Mouse (Mus musculus) myocyte (in vitro differentiated cells): Measurements from ENCODE around the gene Mfn1. TPM values are rescaled to one million over a fixed set of nuclear protein-coding genes. Genes with fewer than 3 reads are reported as not detected.

ENCODE experiments used
- H3K27me3 ChIP-seq: one replicate; pipeline ENCODE4 v1.6.1; 2011; ENCODE audit not compliant: control insufficient read depth, insufficient read depth, insufficient read length
- H3K36me3 ChIP-seq: one replicate; pipeline ENCODE4 v1.6.1; 2011; ENCODE audit not compliant: control insufficient read depth, insufficient read depth
- H3K4me2 ChIP-seq: one replicate; pipeline ENCODE4 v1.6.1; 2011; ENCODE audit warnings: low read depth, control low read depth
- H3K4me3 ChIP-seq: one replicate; pipeline ENCODE4 v1.5.1; 2011; ENCODE audit warnings: mild to moderate bottlenecking, control low read depth, moderate library complexity
- H3K79me2 ChIP-seq: one replicate; pipeline ENCODE4 v1.6.1; 2011; ENCODE audit not compliant: control insufficient read depth, insufficient read depth
- H3ac ChIP-seq: one replicate; pipeline ENCODE4 v1.6.1; 2011; ENCODE audit not compliant: control insufficient read depth, insufficient read length
- CEBPB ChIP-seq: IDR thresholded peaks from 2 replicates; pipeline ENCODE4 v1.6.1; 2011; ENCODE audit warnings: mild to moderate bottlenecking, moderate library complexity; ENCODE audit not compliant: poor library complexity, insufficient read depth, severe bottlenecking
- E2F4 ChIP-seq: IDR thresholded peaks from one replicate; pipeline ENCODE4 v1.6.1; 2011; ENCODE audit warnings: mild to moderate bottlenecking, control low read depth, moderate library complexity; ENCODE audit not compliant: insufficient read depth
- MAX ChIP-seq: IDR thresholded peaks from one replicate; pipeline ENCODE4 v1.6.1; 2011; ENCODE audit warnings: low read depth, mild to moderate bottlenecking, control low read depth
- MYOD1 ChIP-seq, 3 experiments: IDR thresholded peaks; one replicate each; pipeline ENCODE4 v1.6.1; 2011; ENCODE audit warnings: control low read depth in 2 of 3, low read depth in 2 of 3, mild to moderate bottlenecking in 2 of 3, moderate library complexity in 1 of 3; ENCODE audit not compliant: insufficient read length in 2 of 3, control insufficient read depth in 1 of 3
- MYOG ChIP-seq, 3 experiments: IDR thresholded peaks; one replicate each; pipeline ENCODE4 v1.6.1; 2011; ENCODE audit warnings: control low read depth in 2 of 3, low read depth in 2 of 3, mild to moderate bottlenecking in 2 of 3; ENCODE audit not compliant: insufficient read length in 2 of 3, control insufficient read depth in 1 of 3, insufficient read depth in 1 of 3
- POLR2A ChIP-seq: IDR thresholded peaks from one replicate; pipeline ENCODE4 v1.6.1; 2011; ENCODE audit warnings: low read depth, mild to moderate bottlenecking, control low read depth, moderate library complexity; ENCODE audit not compliant: insufficient read length
- POLR2AphosphoS2 ChIP-seq: IDR thresholded peaks from one replicate; pipeline ENCODE4 v1.6.1; 2011; ENCODE audit warnings: low read depth, control low read depth; ENCODE audit not compliant: insufficient read length
- REST ChIP-seq: IDR thresholded peaks from one replicate; pipeline ENCODE4 v1.6.1; 2011; ENCODE audit warnings: mild to moderate bottlenecking, control low read depth, moderate library complexity; ENCODE audit not compliant: insufficient read depth, insufficient read length
- SRF ChIP-seq: IDR thresholded peaks from one replicate; pipeline ENCODE4 v1.6.1; 2011; ENCODE audit warnings: low read depth; ENCODE audit not compliant: control insufficient read depth, insufficient read length
- TCF12 ChIP-seq: IDR thresholded peaks from one replicate; pipeline ENCODE4 v1.6.1; 2011; ENCODE audit warnings: mild to moderate bottlenecking, control low read depth; ENCODE audit not compliant: poor library complexity, insufficient read depth, severe bottlenecking
- TCF3 ChIP-seq: IDR thresholded peaks from one replicate; pipeline ENCODE4 v1.6.1; 2011; ENCODE audit warnings: low read depth, control low read depth; ENCODE audit not compliant: insufficient read length
- USF1 ChIP-seq: IDR thresholded peaks from one replicate; pipeline ENCODE4 v1.6.1; 2011; ENCODE audit warnings: low read depth, mild to moderate bottlenecking, control low read depth, moderate library complexity
- polyA plus RNA-seq: library from polyadenylated mRNA; unstranded; fragments of >200 nt; fragmentation: generic; extraction: Trizol; gene quantifications from one replicate; pipeline ENCODE4 v1.2.1, GENCODE M21; 2012; ENCODE audit warnings: missing spikeins

Mfn1 gene
- polyA plus RNA-seq, 1 experiment = 17.0 TPM

DNA sequence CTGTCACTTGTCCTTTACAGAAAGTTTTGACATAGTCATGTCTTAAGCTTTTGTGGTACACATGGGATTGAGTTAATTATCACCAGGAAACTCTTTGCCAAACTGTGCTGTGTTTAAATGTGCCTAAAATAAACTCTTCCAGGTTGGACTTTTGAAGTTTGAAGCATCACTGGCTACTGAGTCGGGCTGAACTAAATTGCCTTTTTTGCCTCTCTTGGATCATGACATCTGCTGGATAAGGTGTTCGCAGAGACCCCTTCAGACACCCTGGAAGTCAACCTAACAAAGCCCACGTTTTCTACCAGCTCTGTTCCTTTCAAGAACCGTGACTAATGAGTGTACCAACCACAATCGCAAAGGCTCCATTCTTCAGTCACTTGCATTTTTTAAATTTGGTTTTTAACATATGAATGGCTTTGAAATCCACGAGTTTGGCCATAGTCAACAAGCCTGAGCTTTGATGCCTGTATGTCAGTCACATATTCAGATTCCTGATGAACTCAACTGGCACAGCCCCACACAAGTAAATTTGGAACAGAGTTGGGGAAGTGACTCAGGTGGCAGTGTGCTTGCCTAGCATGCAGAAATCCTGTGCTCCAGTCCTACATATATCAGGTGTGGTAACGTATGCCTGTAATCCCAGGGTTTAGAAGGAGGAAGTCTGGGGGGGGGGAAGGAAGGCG, 34.0 kb upstream of the Mfn1 start:
- no peak overlapping the region for H3K4me3 ChIP-seq
- H3K27me3 ChIP-seq = no peaks in the 10 kb centered on the region
- H3K79me2 ChIP-seq = no peaks in the 10 kb centered on the region
- H3K4me2 ChIP-seq = no peak overlapping the region
- H3K36me3 ChIP-seq = no peaks in the 10 kb centered on the region
- H3ac ChIP-seq = no peak overlapping the region
- TF ChIP-seq SRF = no peak
- no peak for TF ChIP-seq REST
- no peak for TF ChIP-seq TCF3
- no peak for TF ChIP-seq E2F4
- no peak for TF ChIP-seq POLR2AphosphoS2
- no peak for TF ChIP-seq MYOD1 (IDR thresholded peaks at IDR 0.05; ENCODE audit: control insufficient read depth in 1 of 3, insufficient read length in 2 of 3, low read depth in 2 of 3)
- no peak for TF ChIP-seq CEBPB

DNA sequence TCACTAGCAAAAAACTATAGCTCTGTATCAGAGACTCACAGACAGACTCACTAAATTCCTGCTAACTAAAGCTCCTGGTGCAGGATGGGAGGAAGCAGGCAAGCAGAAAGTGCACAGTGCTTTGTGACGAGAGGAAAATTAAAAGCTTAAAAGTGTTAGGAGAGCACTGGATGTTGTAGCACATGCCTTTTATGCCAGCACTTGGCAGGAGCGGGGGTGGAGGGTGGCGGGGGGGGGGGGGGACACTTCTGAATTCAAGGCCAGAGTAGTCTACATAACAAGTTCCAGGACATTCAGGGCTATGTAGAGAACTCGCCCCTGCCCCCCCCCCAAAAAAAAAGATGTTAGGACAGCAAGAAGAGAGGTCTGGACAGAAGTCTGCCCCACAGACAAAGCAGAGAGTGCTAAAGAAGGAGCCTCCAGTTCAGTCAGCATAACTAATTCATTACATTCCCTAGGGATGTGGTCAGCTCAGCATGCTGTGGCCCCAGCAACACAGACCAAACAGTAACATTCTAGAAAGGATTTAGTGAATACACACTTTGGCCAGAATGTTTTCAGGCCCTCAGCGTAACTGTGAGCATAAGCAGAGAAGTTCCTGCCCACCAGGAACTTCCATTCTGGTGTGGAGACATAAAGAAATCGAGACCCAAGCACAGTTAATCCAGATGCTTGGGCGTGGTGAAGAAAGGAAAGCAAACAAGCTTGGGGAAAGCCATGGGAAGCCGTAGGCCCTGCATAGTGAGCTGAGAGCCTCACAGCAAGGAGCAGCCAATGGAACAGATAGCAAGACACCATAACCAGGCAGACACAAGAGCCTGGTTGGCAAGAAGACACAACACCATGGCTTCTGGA, 33.2 kb upstream of the Mfn1 start:
- no peak overlapping the region for H3K4me3 ChIP-seq
- H3K27me3 ChIP-seq = no peaks in the 10 kb centered on the region
- TF ChIP-seq SRF (no peak), USF1 (no peak), POLR2A (no peak), MAX (no peak), TCF3 (no peak), POLR2AphosphoS2 (no peak), E2F4 (no peak), MYOD1 (IDR thresholded peaks at IDR 0.05; ENCODE audit: control insufficient read depth in 1 of 3, insufficient read length in 2 of 3, low read depth in 2 of 3) (no peak), REST (no peak), CEBPB (no peak), MYOG (IDR thresholded peaks at IDR 0.05; ENCODE audit: control insufficient read depth in 1 of 3, insufficient read depth in 1 of 3, insufficient read length in 2 of 3, low read depth in 2 of 3) (no peak), TCF12 (no peak)
- no peaks in the 10 kb centered on the region for H3K36me3 ChIP-seq
- no peaks in the 10 kb centered on the region for H3K79me2 ChIP-seq
- peak overlapping the region; percentile 44 for H3K4me2 ChIP-seq
- H3ac ChIP-seq = no peak overlapping the region

DNA sequence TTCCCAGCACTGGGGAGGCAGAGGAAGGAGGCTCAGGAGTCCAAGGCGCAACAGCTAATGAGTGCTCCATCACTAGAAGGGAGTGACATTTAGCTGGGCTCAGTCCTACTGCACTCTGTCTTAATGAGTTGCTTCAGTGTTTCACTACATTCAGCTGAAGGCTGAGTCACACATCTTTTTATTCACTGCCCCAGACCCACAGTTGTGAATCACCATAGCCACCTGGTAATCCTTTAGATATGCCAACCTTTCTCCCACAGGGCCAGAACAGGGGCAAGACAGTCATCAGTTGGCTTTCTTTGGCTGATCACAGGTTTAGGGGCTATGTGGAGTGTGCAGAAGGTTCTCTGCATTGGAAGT, 32.6 kb upstream of the Mfn1 start:
- no peaks in the 10 kb centered on the region for H3K36me3 ChIP-seq
- TF ChIP-seq E2F4 (no peak), CEBPB (peak; percentile 76), MYOD1 (IDR thresholded peaks at IDR 0.05; ENCODE audit: control insufficient read depth in 1 of 3, insufficient read length in 2 of 3, low read depth in 2 of 3) (peak in 1 of 3 experiments; percentile 50)
- H3K4me2 ChIP-seq = peak overlapping the region; percentile 44
- H3ac ChIP-seq = no peak overlapping the region
- H3K4me3 ChIP-seq = no peak overlapping the region
- H3K79me2 ChIP-seq = no peaks in the 10 kb centered on the region
- H3K27me3 ChIP-seq = no peaks in the 10 kb centered on the region

DNA sequence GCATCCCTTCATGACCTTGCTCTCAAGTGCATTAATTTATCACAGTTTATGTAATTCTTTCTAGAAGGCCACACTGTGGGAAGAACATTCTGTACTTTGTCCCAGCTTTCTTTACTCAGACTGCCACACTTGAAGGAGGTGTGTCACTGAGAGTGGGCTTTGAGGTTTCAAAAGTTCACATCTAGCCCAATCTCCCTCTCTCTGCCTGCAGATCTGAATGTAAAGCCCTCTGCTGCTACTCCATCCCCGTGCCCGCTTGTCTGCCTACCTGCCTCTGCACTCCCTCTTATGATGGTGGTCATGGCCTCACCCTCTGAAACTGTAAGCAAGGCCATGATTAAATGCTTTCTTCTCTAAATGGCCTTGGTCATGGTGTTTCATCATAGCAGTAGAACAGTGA, 28.9 kb upstream of the Mfn1 start:
- no peaks in the 10 kb centered on the region for H3K27me3 ChIP-seq
- H3ac ChIP-seq = no peak overlapping the region
- H3K79me2 ChIP-seq = no peaks in the 10 kb centered on the region
- H3K4me2 ChIP-seq = no peak overlapping the region
- TF ChIP-seq POLR2A (no peak), MYOG (IDR thresholded peaks at IDR 0.05; ENCODE audit: control insufficient read depth in 1 of 3, insufficient read depth in 1 of 3, insufficient read length in 2 of 3, low read depth in 2 of 3) (no peak), TCF12 (no peak), TCF3 (no peak), MAX (no peak), REST (no peak), MYOD1 (IDR thresholded peaks at IDR 0.05; ENCODE audit: control insufficient read depth in 1 of 3, insufficient read length in 2 of 3, low read depth in 2 of 3) (no peak), POLR2AphosphoS2 (no peak)
- no peak overlapping the region for H3K4me3 ChIP-seq
- no peaks in the 10 kb centered on the region for H3K36me3 ChIP-seq

DNA sequence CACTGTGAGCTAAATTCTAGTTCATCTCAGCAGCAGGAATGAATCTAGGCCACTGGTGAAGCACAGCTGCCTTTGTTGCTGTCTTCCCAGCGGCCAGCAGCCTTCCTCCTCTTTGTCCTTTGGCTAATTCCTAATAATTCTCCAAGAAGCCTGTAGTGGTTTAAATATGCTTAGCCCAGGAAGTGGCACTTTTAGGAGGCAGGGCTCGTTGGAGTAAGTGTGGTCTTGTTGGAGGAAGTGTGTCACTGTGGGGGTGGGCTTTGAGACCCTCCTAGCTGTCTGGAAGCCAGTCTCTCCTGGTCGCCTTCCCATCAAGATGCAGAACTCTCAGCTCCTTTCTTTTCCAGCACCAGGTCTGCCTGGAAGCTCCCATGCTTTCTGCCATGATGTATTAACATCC, 23.4 kb upstream of the Mfn1 start:
- H3K27me3 ChIP-seq = no peaks in the 10 kb centered on the region
- TF ChIP-seq MYOD1 (IDR thresholded peaks at IDR 0.05; ENCODE audit: control insufficient read depth in 1 of 3, insufficient read length in 2 of 3, low read depth in 2 of 3) = no peak
- TF ChIP-seq USF1 = no peak
- no peak for TF ChIP-seq TCF3
- TF ChIP-seq CEBPB = no peak
- no peak overlapping the region for H3K4me3 ChIP-seq
- H3ac ChIP-seq = no peak overlapping the region
- H3K79me2 ChIP-seq = no peaks in the 10 kb centered on the region
- peak overlapping the region; percentile 69 for H3K4me2 ChIP-seq
- H3K36me3 ChIP-seq = no peaks in the 10 kb centered on the region
